ENCODE assay signal across 8 mouse cellular contexts in genomic region chr16:97961381-97962150, GRCm38 (mm10). TPM values are rescaled to one million over a fixed set of nuclear protein-coding genes. Genes with fewer than 3 reads are reported as not detected.
A peak's percentile ranks its signal among the peaks of the same experiment; 100 is the strongest.
DNase-seq lines count a peak whose midpoint lies in the region; ATAC-seq and TF ChIP-seq lines count a peak whose summit lies in the region.

No protein-coding gene starts in this region.

- no peaks in the 10 kb centered on the region for H3K27me3 ChIP-seq in thymus, adult 2 months (ENCODE audit: control insufficient read depth, insufficient read depth, low read length)
- no peaks in the 10 kb centered on the region for H3K27me3 ChIP-seq in heart, embryonic 15.5 days
- H3K27me3 ChIP-seq in liver, embryonic 14.5 days (ENCODE audit: control insufficient read depth, insufficient read depth, low read length), result no peaks in the 10 kb centered on the region

- H3K4me3 ChIP-seq in thymus, adult 2 months (ENCODE audit: control insufficient read depth, insufficient read depth, low read length), result peak overlapping the region; percentile 80
- peak overlapping the region; percentile 89 for H3K4me3 ChIP-seq in heart, embryonic 15.5 days
- H3K4me3 ChIP-seq in liver, embryonic 14.5 days (ENCODE audit: insufficient read depth in 1 of 2, low read depth in 2 of 2, low read length in 2 of 2), result peak overlapping the region; percentile 70 to 72

- no peak for TF ChIP-seq CTCF in thymus, adult 2 months (IDR thresholded peaks at IDR 0.05; ENCODE audit: borderline replicate concordance, control insufficient read depth, extremely low read depth, insufficient read depth, low read length, poor library complexity)
- no peak for TF ChIP-seq CTCF in liver, embryonic 14.5 days (IDR thresholded peaks at IDR 0.05; ENCODE audit: low read depth)

- peak overlapping the region; percentile 83 for H3K9ac ChIP-seq in heart, embryonic 15.5 days
- peak overlapping the region; percentile 73 for H3K9ac ChIP-seq in liver, embryonic 14.5 days (replicated peaks)

- H3K27ac ChIP-seq in thymus, adult 2 months (ENCODE audit: control insufficient read depth, insufficient read depth, low read length), result peak overlapping the region; percentile 0; the same call in 1 of the 2 replicates
- peak overlapping the region; percentile 97 for H3K27ac ChIP-seq in heart, embryonic 15.5 days
- H3K27ac ChIP-seq in liver, embryonic 14.5 days, result peak overlapping the region; percentile 70

- TF ChIP-seq EP300 in liver, embryonic 14.5 days (IDR thresholded peaks at IDR 0.05; ENCODE audit: low read depth), result no peak

- 0 out of 2 replicates have a peak, but pooled peaks cover under 1% of the 10 kb centered on the region for H3K36me3 ChIP-seq in thymus, adult 2 months (ENCODE audit: control insufficient read depth, insufficient read depth, low read length)
- H3K36me3 ChIP-seq in heart, embryonic 15.5 days, result no peaks in the 10 kb centered on the region
- H3K36me3 ChIP-seq in liver, embryonic 14.5 days (replicated peaks; ENCODE audit: control insufficient read depth, insufficient read depth, low read depth), result no peaks in the 10 kb centered on the region

- WGBS in thymus, adult 2 months, result 5% methylated on average over 36 of the region's 36 CpGs
- WGBS in heart, embryonic 15.5 days, result 6% methylated on average over 35 of the region's 36 CpGs
- 5% methylated on average over 36 of the region's 36 CpGs for WGBS in liver, embryonic 14.5 days (ENCODE audit: insufficient replicate concordance)

- 0 out of 2 replicates have a peak, but pooled peaks have one; percentile 3 for ATAC-seq in cerebellum, adult (ENCODE audit: insufficient number of reproducible peaks, low FRiP score, low TSS enrichment)
- ATAC-seq in heart, embryonic 15.5 days (replicated peaks; ENCODE audit: insufficient number of reproducible peaks, insufficient read depth, low FRiP score, low read depth), result no peak
- 0 out of 2 replicates have a peak, but pooled peaks have one; percentile 1 for ATAC-seq in liver, embryonic 14.5 days (ENCODE audit: insufficient read depth)

- intact Hi-C loops in left cerebral cortex, postnatal 10 days (cut with DNase I), result loop anchor here (5.0 kb wide), 1 partner anchor 109 kb away; the partner anchor contains the start of gene Prdm15

- peak overlapping the region; percentile 81 for H3K4me2 ChIP-seq in heart, embryonic 15.5 days
- H3K4me2 ChIP-seq in liver, embryonic 14.5 days (ENCODE audit: low read depth), result peak overlapping the region; percentile 75

- no peak for TF ChIP-seq POLR2A in thymus, adult 2 months (IDR thresholded peaks at IDR 0.05; ENCODE audit: control insufficient read depth, extremely low read depth, insufficient read depth, low read length, poor library complexity)

- no peaks in the 10 kb centered on the region for H3K9me3 ChIP-seq in heart, embryonic 15.5 days (replicated peaks)
- H3K9me3 ChIP-seq in liver, embryonic 14.5 days (ENCODE audit: control insufficient read depth, low read length), result no peaks in the 10 kb centered on the region

- H3K4me1 ChIP-seq in thymus, adult 2 months (replicated peaks; ENCODE audit: control insufficient read depth, insufficient read depth, low read length), result peaks cover 2% of the 10 kb centered on the region
- peaks cover 29% of the 10 kb centered on the region for H3K4me1 ChIP-seq in heart, embryonic 15.5 days (replicated peaks)
- peaks cover 40% of the 10 kb centered on the region in 2 experiments for H3K4me1 ChIP-seq in liver, embryonic 14.5 days (replicated peaks; ENCODE audit: control insufficient read depth in 2 of 2, insufficient read depth in 2 of 2, low read length in 1 of 2)

- DNase-seq in cerebellum, adult 9-11 months, result no peak
- no peak for DNase-seq in thymus, adult 2 months
- no peak for DNase-seq in thymus, postnatal 36 days
- no peak for DNase-seq in liver, embryonic 14.5 days (ENCODE audit: low read depth in 3 of 3, low spot score in 3 of 3)
- no peak for DNase-seq in right cerebral cortex, postnatal 36 days (ENCODE audit: low spot score in 2 of 2)
- DNase-seq in left cerebral cortex, postnatal 10 days (ENCODE audit: extremely low spot score in 1 of 2, low spot score in 2 of 2), result no peak

RNA-seq across cellular contexts. Expression of gene C2cd2, which starts 0.8 kb away (rescaled TPM):
- polyA plus RNA-seq in thymus, adult 2 months (2012; rRNA removed), result 11.7 and 13.6 TPM in 2 replicates
- polyA plus RNA-seq in heart, embryonic 15.5 days (2015; fragmentation: Nextera tagmentation; extraction: Ambion mirVana), result 15.2 and 18.5 TPM in 2 replicates
- 1.5 and 1.9 TPM in 2 replicates for polyA plus RNA-seq in liver, embryonic 14.5 days (2012; rRNA removed)
- 4.6 and 6.2 TPM in 2 replicates for polyA plus RNA-seq in liver, embryonic 14.5 days (2014; fragmentation: Nextera tagmentation; extraction: Ambion mirVana)
- 10 to 100 TPM; 17.5 to 26.6 TPM for total RNA-seq in left cerebral cortex, postnatal 10 days (2021)

RNA-seq across cellular contexts. Expression of gene Zbtb21, which starts 0.9 kb away (rescaled TPM):
- 17.8 and 19.1 TPM in 2 replicates for polyA plus RNA-seq in thymus, adult 2 months (2012; rRNA removed)
- polyA plus RNA-seq in heart, embryonic 15.5 days (2015; fragmentation: Nextera tagmentation; extraction: Ambion mirVana), result 6.4 and 7.4 TPM in 2 replicates
- polyA plus RNA-seq in liver, embryonic 14.5 days (2012; rRNA removed), result 3.3 and 3.5 TPM in 2 replicates
- 2.3 and 3.2 TPM in 2 replicates for polyA plus RNA-seq in liver, embryonic 14.5 days (2014; fragmentation: Nextera tagmentation; extraction: Ambion mirVana)
- 10 to 100 TPM; 22.6 to 25.7 TPM for total RNA-seq in left cerebral cortex, postnatal 10 days (2021)

RNA-seq across cellular contexts. Expression of gene B230307C23Rik, which starts 35.5 kb away (rescaled TPM):
- 9.9 and 10.8 TPM in 2 replicates for polyA plus RNA-seq in thymus, adult 2 months (2012; rRNA removed)
- 11.0 and 12.3 TPM in 2 replicates for polyA plus RNA-seq in heart, embryonic 15.5 days (2015; fragmentation: Nextera tagmentation; extraction: Ambion mirVana)
- 7.1 and 9.7 TPM in 2 replicates for polyA plus RNA-seq in liver, embryonic 14.5 days (2012; rRNA removed)
- 12.2 and 12.3 TPM in 2 replicates for polyA plus RNA-seq in liver, embryonic 14.5 days (2014; fragmentation: Nextera tagmentation; extraction: Ambion mirVana)
- total RNA-seq in left cerebral cortex, postnatal 10 days (2021), result 10 to 100 TPM; 24.8 to 32.8 TPM

Comparison
In these comparisons a context has a peak if more than half of its experiments do, and no peak if none do; other contexts are left out.
1. H3K27ac ChIP-seq: peak in every context shown above with its lines; median percentile 97 in heart, embryonic 15.5 days; 70 in liver, embryonic 14.5 days; 0 in thymus, adult 2 months.